Mouse (Mus musculus) urinary bladder, adult 18-20 months (tissue): ENCODE data around the gene Magt1.
"Not testable (repeated sequence)": the region's sequence is repeated elsewhere in the genome, so short reads cannot be mapped to it uniquely, and the experiment has no call there.

Source experiments
- DNase-seq, 2 experiments: peaks; one replicate each; pipeline ENCODE4 v3.0.0; 2022; ENCODE audit warnings: low spot score in 2 of 2, mixed read lengths in 2 of 2

The Magt1 gene

GRCm38 (mm10) chrX:106011465-106012159 lies at the start of gene Magt1:
TSS of gene Magt1 (minus strand) at chrX:106011906.
- peak; percentile 52 to 80 for DNase-seq

GRCm38 (mm10) chrX:106048191-106048590 lies 36.5 kb upstream of the Magt1 start:
- DNase-seq: no peak

- DNase-seq: no peak
Measured at GRCm38 (mm10) chrX:106045928-106046327, 34.2 kb upstream of the Magt1 start.

- no peak for DNase-seq
Measured at GRCm38 (mm10) chrX:106045455-106045854, 33.7 kb upstream of the Magt1 start.

GRCm38 (mm10) chrX:106043863-106044617 lies 32.3 kb upstream of the Magt1 start:
- DNase-seq: no peak

GRCm38 (mm10) chrX:106037185-106037752 lies 25.6 kb upstream of the Magt1 start:
- DNase-seq: no peak

GRCm38 (mm10) chrX:106035727-106036126 lies 24.0 kb upstream of the Magt1 start:
- DNase-seq: no peak

- no peak for DNase-seq
Measured at GRCm38 (mm10) chrX:106031124-106031523, 19.4 kb upstream of the Magt1 start.

GRCm38 (mm10) chrX:106030176-106030575 lies 18.5 kb upstream of the Magt1 start:
- DNase-seq: no peak

GRCm38 (mm10) chrX:106027343-106027674 lies 15.6 kb upstream of the Magt1 start:
- no peak for DNase-seq

- peak; percentile 71 to 83 for DNase-seq
Measured at GRCm38 (mm10) chrX:106026418-106027342, 15.0 kb upstream of the Magt1 start, which contains the start of gene Atp7a. TSS of gene Atp7a (plus strand) at chrX:106027276.

GRCm38 (mm10) chrX:106017516-106017915 lies 5.8 kb upstream of the Magt1 start:
- DNase-seq: no peak

GRCm38 (mm10) chrX:106017102-106017501 lies 5.4 kb upstream of the Magt1 start:
- DNase-seq: no peak

GRCm38 (mm10) chrX:106015571-106016322 lies 4.0 kb upstream of the Magt1 start, which contains the start of gene Cox7b:
TSS of gene Cox7b (plus strand) at chrX:106015700.
- DNase-seq: peak; percentile 34 to 60

- not testable (repeated sequence) for DNase-seq
Measured at GRCm38 (mm10) chrX:106014741-106015377, 3.2 kb upstream of the Magt1 start.

GRCm38 (mm10) chrX:106013217-106013616 lies 1.5 kb upstream of the Magt1 start:
- DNase-seq: no peak

GRCm38 (mm10) chrX:106012559-106012958 lies 853 bp upstream of the Magt1 start:
- DNase-seq: no peak

- no peak for DNase-seq
Measured at GRCm38 (mm10) chrX:106010762-106011161, 944 bp downstream of the Magt1 start.

- no peak for DNase-seq
Measured at GRCm38 (mm10) chrX:106001605-106002004, 10.1 kb downstream of the Magt1 start.

GRCm38 (mm10) chrX:105957091-105957490 lies 54.6 kb downstream of the Magt1 start:
- not testable (repeated sequence) for DNase-seq
